15 mouse cellular contexts compared by ENCODE assay signal in the genomic region with DNA sequence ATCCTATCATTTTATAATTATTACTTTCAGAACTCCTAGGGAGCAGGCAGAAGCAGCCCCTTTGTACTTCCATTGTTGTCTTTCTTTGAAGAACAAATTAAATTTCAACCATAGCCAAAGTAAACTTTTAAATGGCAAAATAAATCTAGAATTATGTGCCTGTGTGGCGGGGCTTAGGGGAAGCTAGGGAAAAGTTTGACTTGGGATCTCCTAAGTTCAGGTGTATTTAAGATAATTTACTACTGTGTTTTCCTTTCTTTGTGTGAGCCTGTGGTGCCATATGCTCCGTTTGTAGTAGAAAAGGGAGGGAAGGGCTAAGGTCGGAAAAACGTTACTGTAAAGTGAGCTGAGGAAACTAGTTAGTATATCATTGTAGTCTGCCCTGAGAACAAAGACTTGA.
"Had no signal": no experiment of that assay in that cellular context is flagged by ENCODE, and none has a peak within 500 bp of the region (broad histone marks: within the 10 kb centered on the region; RNA-seq: fewer than 3 reads in every experiment).

No protein-coding gene starts in this region.

- H3K36me3 ChIP-seq: neural tube, embryonic 15.5 days; stomach, embryonic 15.5 days had no signal

- H3K4me1 ChIP-seq: neural tube, embryonic 15.5 days; stomach, embryonic 15.5 days had no signal

- H3K27me3 ChIP-seq: neural tube, embryonic 15.5 days; stomach, embryonic 15.5 days had no signal

- H3K27ac ChIP-seq: neural tube, embryonic 15.5 days; stomach, embryonic 15.5 days; stomach, postnatal 0 days had no signal

- DNase-seq: retina, postnatal 1 day; right cerebral cortex, adult 18-20 months; right cerebral cortex, postnatal 14 days; right cerebral cortex, postnatal 25 days; right cerebral cortex, postnatal 4 days; spleen, adult 18-20 months; thymus, adult 18-20 months; thymus, adult 2 months; thymus, postnatal 14 days; thymus, postnatal 25 days; thymus, postnatal 36 days; thymus, postnatal 4 days had no signal

- H3K9me3 ChIP-seq: neural tube, embryonic 15.5 days; stomach, embryonic 15.5 days had no signal

- H3K4me3 ChIP-seq: neural tube, embryonic 15.5 days; stomach, embryonic 15.5 days had no signal

- H3K4me2 ChIP-seq: neural tube, embryonic 15.5 days; stomach, embryonic 15.5 days had no signal

- H3K9ac ChIP-seq: neural tube, embryonic 15.5 days; stomach, embryonic 15.5 days had no signal
